Mouse (Mus musculus) brain, embryonic 14.5 days (tissue): Measurements from ENCODE around the gene Kif28. TPM values are rescaled to one million over a fixed set of nuclear protein-coding genes. Genes with fewer than 3 reads are reported as not detected.
"Not testable (repeated sequence)": the region's sequence is repeated elsewhere in the genome, so short reads cannot be mapped to it uniquely, and the experiment has no call there.

Experiments
- DNase-seq: peaks from one replicate; pipeline ENCODE4 v3.0.0-alpha.2; 2011; ENCODE audit warnings: low read depth
- CTCF ChIP-seq: fragments of 200-500 bp; IDR thresholded peaks from 2 replicates; pipeline ENCODE4 v1.5.1; 2012; ENCODE audit warnings: inconsistent platforms, mild to moderate bottlenecking, moderate library complexity, borderline replicate concordance; ENCODE audit not compliant: insufficient read depth, insufficient read length; ENCODE audit errors: extremely low read depth
- POLR2A ChIP-seq: fragments of 200-500 bp; IDR thresholded peaks from 2 replicates; pipeline ENCODE4 v1.6.1; 2012; ENCODE audit warnings: mild to moderate bottlenecking, inconsistent platforms, borderline replicate concordance; ENCODE audit not compliant: poor library complexity, insufficient read depth, insufficient read length, severe bottlenecking; ENCODE audit errors: extremely low read depth
- polyA plus RNA-seq: library from polyadenylated mRNA; depleted of rRNA; stranded (reverse); fragments of >200 nt; gene quantifications from 2 replicates; pipeline ENCODE4 v1.2.3, GENCODE M21; 2012

Kif28 gene
- polyA plus RNA-seq, 1 experiment = 0.07 TPM

GRCm38 (mm10) chr1:179734500-179735474 is 10.3 kb downstream of the Kif28 start:
- DNase-seq = peak; percentile 33
- TF ChIP-seq CTCF (peak; percentile 80), POLR2A (no peak)

DNA sequence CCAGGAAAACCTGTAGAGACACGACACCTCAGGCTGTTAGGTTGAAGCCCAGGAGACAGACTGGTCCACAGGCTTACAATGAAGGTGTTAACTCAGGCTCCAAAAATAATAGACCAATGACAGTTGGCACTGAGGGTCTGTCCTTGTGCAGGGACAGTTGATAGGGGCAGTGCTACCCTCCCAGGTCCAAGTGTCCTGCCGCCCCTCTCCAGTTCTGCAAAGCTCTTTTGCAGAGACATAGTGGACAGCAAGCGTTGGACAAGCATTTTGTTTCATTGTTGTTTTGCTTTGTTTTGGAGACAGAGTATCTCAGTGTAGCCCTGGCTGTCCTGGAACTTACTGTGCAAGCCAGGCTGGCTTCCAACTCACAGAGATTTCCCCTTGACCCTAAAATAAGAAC is 13.7 kb downstream of the Kif28 start:
- TF ChIP-seq POLR2A (no peak), CTCF (no peak)
- DNase-seq = no peak

GRCm38 (mm10) chr1:179728661-179729060 is 16.4 kb downstream of the Kif28 start:
- TF ChIP-seq POLR2A (no peak), CTCF (no peak)
- no peak for DNase-seq

DNA sequence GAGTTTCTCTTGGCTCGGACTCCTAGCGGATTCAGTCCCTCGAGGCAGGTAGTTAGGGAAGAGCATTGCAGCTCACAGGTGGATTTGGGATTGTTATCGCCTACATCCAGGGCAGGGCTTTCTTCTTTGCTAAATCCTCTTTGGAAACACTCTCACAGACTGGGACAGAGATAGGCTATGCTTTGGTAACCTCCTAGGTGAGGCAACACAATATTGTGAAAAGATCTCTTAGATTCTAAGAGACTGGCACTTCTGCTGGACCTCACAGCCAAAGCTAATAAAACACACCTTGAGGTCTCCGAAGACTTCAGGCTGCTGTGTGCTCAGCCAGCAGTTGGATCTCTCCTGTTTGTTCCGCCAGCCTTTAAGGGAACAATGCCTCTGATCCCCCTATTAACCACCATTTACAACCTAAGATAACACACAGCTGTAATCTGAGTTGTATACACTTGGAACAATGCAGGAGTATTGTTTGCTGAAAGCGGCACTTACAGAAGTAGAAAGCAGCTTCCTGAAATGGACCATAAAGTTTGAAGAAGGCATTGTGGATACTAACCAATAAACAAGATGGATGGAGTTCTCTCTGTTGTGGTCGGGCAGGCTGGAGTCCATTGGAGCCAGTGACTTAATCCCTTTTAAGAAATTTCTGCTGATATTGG is 22.1 kb downstream of the Kif28 start:
- no peak for DNase-seq
- TF ChIP-seq POLR2A (no peak), CTCF (no peak)

DNA sequence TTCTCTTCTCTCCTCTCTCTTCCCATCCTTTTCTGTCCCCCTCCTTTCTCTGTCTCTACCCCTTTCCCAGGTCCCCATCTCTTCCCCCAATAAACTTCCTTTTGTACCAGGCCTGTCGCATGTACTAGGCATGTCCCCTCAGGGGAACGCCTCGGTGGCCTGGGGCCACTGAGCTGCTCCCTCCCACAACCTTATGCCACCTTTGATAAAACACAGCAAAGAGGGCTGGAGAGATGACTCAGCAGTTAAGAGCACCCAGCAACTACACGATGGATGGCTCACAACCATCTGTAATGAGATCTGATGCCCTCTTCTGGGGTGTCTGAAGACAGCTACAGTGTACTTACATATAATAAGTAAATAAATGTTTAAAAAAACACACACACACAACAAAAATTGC is 29.3 kb downstream of the Kif28 start:
- TF ChIP-seq CTCF = no peak
- no peak for TF ChIP-seq POLR2A

GRCm38 (mm10) chr1:179715289-179715688 is 29.8 kb downstream of the Kif28 start:
- not testable (repeated sequence) for DNase-seq

More for the DNA sequence above, 29.3 kb downstream of the Kif28 start:
- DNase-seq = no peak

- no peak for TF ChIP-seq POLR2A
- TF ChIP-seq CTCF = no peak
- DNase-seq = no peak
Observed at GRCm38 (mm10) chr1:179713367-179713766, 31.7 kb downstream of the Kif28 start.

GRCm38 (mm10) chr1:179712658-179713057 is 32.4 kb downstream of the Kif28 start:
- no peak for TF ChIP-seq CTCF
- no peak for DNase-seq

DNA sequence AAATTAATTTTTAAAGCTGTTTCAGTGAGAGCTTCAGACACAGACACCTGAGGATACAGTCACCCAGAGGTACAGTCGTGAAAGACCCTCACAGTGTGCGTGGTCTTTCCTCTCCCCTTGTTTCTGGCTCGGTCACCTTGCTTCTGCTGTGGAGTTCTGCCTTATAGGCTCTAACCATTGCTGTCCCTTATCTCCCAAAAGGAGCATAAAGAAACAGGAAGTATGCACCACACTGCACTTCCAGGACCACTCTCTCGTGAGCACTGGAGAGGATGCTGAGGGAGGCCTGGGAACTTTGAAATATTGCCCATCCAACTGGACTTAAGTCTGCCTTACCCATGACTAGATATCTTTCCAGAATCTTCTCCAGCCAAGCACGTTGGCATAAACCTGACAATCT is 34.3 kb downstream of the Kif28 start:
- DNase-seq = no peak
- TF ChIP-seq POLR2A (no peak), CTCF (no peak)

DNA sequence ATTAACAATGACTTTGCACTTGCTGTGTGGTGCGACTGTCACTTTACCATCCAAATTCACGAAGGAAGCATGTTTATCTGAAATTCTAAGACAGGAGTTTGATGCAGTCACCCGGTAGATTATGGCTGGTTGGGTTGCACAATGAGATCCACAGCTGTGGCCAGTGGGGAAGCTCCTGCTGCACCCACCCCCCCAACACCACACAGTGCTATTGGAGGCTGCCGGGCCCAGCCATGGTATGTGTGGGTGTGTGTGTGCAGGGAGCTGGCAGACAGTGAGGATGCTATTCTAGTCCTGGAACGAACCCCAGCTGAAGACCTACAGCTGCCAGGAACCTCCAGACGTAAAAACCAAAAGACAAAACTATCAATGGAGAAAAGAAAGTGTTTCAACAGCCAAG is 35.7 kb downstream of the Kif28 start:
- peak; percentile 29 for DNase-seq
- TF ChIP-seq POLR2A (no peak), CTCF (no peak)

- TF ChIP-seq POLR2A (no peak), CTCF (no peak)
- peak; percentile 9 for DNase-seq
Observed at GRCm38 (mm10) chr1:179705154-179705553, 39.9 kb downstream of the Kif28 start.

GRCm38 (mm10) chr1:179704150-179704549 is 40.9 kb downstream of the Kif28 start:
- TF ChIP-seq CTCF (no peak), POLR2A (no peak)
- DNase-seq = no peak
